Mouse (Mus musculus): ENCODE results near the gene Bsn. TPM values are rescaled to one million over a fixed set of nuclear protein-coding genes. Genes with fewer than 3 reads are reported as not detected.

Bsn gene
- polyA plus RNA-seq, 1 experiment from 2014 or later, result 17.9 TPM

DNA sequence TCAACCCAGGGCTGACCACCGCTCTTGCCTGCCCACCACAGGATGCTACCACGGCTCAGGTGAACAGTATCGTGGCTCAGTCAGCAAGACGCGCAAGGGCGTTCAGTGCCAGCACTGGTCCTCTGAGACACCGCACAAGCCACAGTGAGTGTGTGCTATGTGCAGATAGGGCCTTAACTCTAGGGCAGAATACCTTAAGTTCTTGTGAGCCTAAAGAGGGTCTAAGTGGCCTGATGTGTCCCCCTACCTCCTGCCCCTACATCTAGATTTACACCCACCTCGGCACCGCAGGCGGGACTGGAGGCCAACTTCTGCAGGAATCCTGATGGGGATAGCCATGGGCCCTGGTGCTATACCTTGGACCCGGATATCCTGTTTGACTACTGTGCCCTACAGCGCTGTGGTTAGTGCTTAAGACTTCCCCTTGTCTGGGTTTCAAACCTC lies 107.2 kb downstream of the Bsn start, which contains the start of gene Rnf123:
TSS of gene Rnf123 (minus strand) at position 359 of the 444 bp plus-strand sequence.
- 33% methylated on average over 12 of the region's 12 CpGs for WGBS
- no peak within 1 kb of the TSS for H3K4me3 ChIP-seq (ENCODE audit: low read depth, low read length)
- H3K4me1 ChIP-seq (ENCODE audit: control insufficient read depth, insufficient read depth, low read length), result peaks cover 7% of the 10 kb centered on the region
- no peaks in the 10 kb centered on the region for H3K9me3 ChIP-seq (ENCODE audit: control insufficient read depth, low read length)
- H3K27ac ChIP-seq (ENCODE audit: low read depth, low read length), result no peak within 1 kb of the TSS
- H3K36me3 ChIP-seq (ENCODE audit: control insufficient read depth, insufficient read depth, low read length), result peaks cover 30% of the 10 kb centered on the region
- H3K4me2 ChIP-seq (ENCODE audit: low read depth, low read length), result no peak within 1 kb of the TSS
- no peak for ATAC-seq (ENCODE audit: low read depth)
- H3K27me3 ChIP-seq (ENCODE audit: control insufficient read depth, insufficient read depth, low read length), result peaks cover 13% of the 10 kb centered on the region
- 0 out of 2 replicates have a peak within 1 kb of the TSS, but pooled peaks have one; percentile 16 for H3K9ac ChIP-seq (replicated peaks; ENCODE audit: low read depth, low read length)

GRCm38 (mm10) chr9:108082549-108082948 lies 107.6 kb downstream of the Bsn start:
- Histone ChIP-seq H3K9me3 (ENCODE audit: control insufficient read depth, low read length) (no peaks in the 10 kb centered on the region), H3K36me3 (ENCODE audit: control insufficient read depth, insufficient read depth, low read length) (peaks cover 25% of the 10 kb centered on the region), H3K4me2 (ENCODE audit: low read depth, low read length) (no peak overlapping the region), H3K27me3 (ENCODE audit: control insufficient read depth, insufficient read depth, low read length) (peaks cover 13% of the 10 kb centered on the region), H3K4me1 (ENCODE audit: control insufficient read depth, insufficient read depth, low read length) (peaks cover 7% of the 10 kb centered on the region), H3K27ac (ENCODE audit: low read depth, low read length) (no peak overlapping the region), H3K4me3 (ENCODE audit: low read depth, low read length) (no peak overlapping the region), H3K9ac (replicated peaks; ENCODE audit: low read depth, low read length) (0 out of 2 replicates have a peak overlapping the region, but pooled peaks have one; percentile 16)
- ATAC-seq (ENCODE audit: low read depth), result no peak
- 8% methylated on average over 19 of the region's 19 CpGs for WGBS

DNA sequence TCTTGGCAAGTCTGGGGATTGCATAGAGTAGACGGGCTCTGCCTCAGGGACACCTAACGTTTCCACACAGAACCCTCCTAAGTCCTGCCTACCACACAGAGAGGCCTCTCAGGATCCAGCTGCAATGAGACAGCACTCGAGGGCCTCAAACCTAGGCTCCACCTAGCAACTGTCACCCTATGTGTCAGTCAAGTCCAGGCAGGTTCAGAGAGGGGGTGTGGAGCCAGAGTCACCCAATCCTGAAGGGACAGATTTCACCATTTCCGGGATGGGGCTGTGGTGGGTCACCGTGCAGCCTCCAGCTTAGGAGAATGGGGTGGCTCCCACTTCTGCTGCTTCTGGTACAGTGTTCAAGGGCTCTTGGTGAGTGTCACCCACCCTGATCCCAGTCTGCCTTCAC lies 110.0 kb downstream of the Bsn start, which contains the start of gene Mst1:
TSS of gene Mst1 (plus strand) at position 269 of the 400 bp plus-strand sequence.
- H3K4me3 ChIP-seq (ENCODE audit: low read depth, low read length), result peak within 1 kb of the TSS; percentile 87
- WGBS, result 80% methylated on average over 5 of the region's 5 CpGs
- H3K36me3 ChIP-seq (ENCODE audit: control insufficient read depth, insufficient read depth, low read length), result peaks cover 6% of the 10 kb centered on the region; the same call in 1 of the 2 replicates
- peaks cover 7% of the 10 kb centered on the region for H3K4me1 ChIP-seq (ENCODE audit: control insufficient read depth, insufficient read depth, low read length)
- no peak within 1 kb of the TSS for H3K27ac ChIP-seq (ENCODE audit: low read depth, low read length)
- peaks cover 13% of the 10 kb centered on the region for H3K27me3 ChIP-seq (ENCODE audit: control insufficient read depth, insufficient read depth, low read length)
- no peak for ATAC-seq (ENCODE audit: low read depth)
- H3K9ac ChIP-seq (replicated peaks; ENCODE audit: low read depth, low read length), result peak within 1 kb of the TSS; percentile 89; the same call in 1 of the 2 replicates
- peak within 1 kb of the TSS; percentile 93 for H3K4me2 ChIP-seq (ENCODE audit: low read depth, low read length)
- H3K9me3 ChIP-seq (ENCODE audit: control insufficient read depth, low read length), result no peaks in the 10 kb centered on the region

GRCm38 (mm10) chr9:108073141-108073930 lies 116.8 kb downstream of the Bsn start:
- H3K36me3 ChIP-seq (ENCODE audit: control insufficient read depth, insufficient read depth, low read length), result peaks cover 7% of the 10 kb centered on the region; the same call in 1 of the 2 replicates
- H3K4me2 ChIP-seq (ENCODE audit: low read depth, low read length), result no peak overlapping the region
- no peaks in the 10 kb centered on the region for H3K9me3 ChIP-seq (ENCODE audit: control insufficient read depth, low read length)
- H3K27me3 ChIP-seq (ENCODE audit: control insufficient read depth, insufficient read depth, low read length), result no peaks in the 10 kb centered on the region
- ATAC-seq (ENCODE audit: low read depth), result no peak
- H3K4me3 ChIP-seq (ENCODE audit: low read depth, low read length), result no peak overlapping the region
- peaks cover 2% of the 10 kb centered on the region for H3K4me1 ChIP-seq (ENCODE audit: control insufficient read depth, insufficient read depth, low read length)
- no peak overlapping the region for H3K9ac ChIP-seq (replicated peaks; ENCODE audit: low read depth, low read length)
- H3K27ac ChIP-seq (ENCODE audit: low read depth, low read length), result no peak overlapping the region
- WGBS, result 70% methylated on average over 7 of the region's 7 CpGs

DNA sequence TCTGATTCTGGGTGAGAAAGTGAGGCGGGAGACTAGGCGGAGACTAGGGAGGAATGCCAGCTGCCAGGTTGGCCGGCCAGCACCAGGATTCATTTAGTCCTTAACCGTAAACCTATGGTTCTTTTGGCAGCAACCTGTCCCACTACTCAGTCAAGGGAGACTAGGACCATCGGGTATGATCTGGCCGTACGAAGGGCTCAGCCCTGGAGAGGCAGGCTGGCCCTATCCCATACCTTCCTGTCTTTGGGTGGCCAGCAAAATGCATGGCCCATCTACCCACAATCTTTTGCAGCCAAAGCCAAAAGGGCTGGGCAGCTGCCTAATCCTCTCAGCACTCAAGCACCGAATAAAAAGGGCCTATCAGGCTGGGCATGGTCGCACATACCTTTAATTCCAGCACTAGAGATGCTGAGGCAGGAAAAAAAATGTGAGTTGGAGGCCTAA lies 117.7 kb downstream of the Bsn start:
- ATAC-seq (ENCODE audit: low read depth), result no peak
- Histone ChIP-seq H3K4me1 (ENCODE audit: control insufficient read depth, insufficient read depth, low read length) (no peaks in the 10 kb centered on the region), H3K36me3 (ENCODE audit: control insufficient read depth, insufficient read depth, low read length) (peaks cover 7% of the 10 kb centered on the region; the same call in 1 of the 2 replicates), H3K27me3 (ENCODE audit: control insufficient read depth, insufficient read depth, low read length) (no peaks in the 10 kb centered on the region), H3K4me2 (ENCODE audit: low read depth, low read length) (no peak overlapping the region), H3K4me3 (ENCODE audit: low read depth, low read length) (no peak overlapping the region), H3K27ac (ENCODE audit: low read depth, low read length) (no peak overlapping the region), H3K9ac (replicated peaks; ENCODE audit: low read depth, low read length) (no peak overlapping the region), H3K9me3 (ENCODE audit: control insufficient read depth, low read length) (no peaks in the 10 kb centered on the region)
- 80% methylated on average over 9 of the region's 9 CpGs for WGBS

- H3K27ac ChIP-seq (ENCODE audit: low read depth, low read length), result no peak overlapping the region
- ATAC-seq (ENCODE audit: low read depth), result no peak
- no peak overlapping the region for H3K4me3 ChIP-seq (ENCODE audit: low read depth, low read length)
- H3K36me3 ChIP-seq (ENCODE audit: control insufficient read depth, insufficient read depth, low read length), result peaks cover 7% of the 10 kb centered on the region; the same call in 1 of the 2 replicates
- H3K9ac ChIP-seq (replicated peaks; ENCODE audit: low read depth, low read length), result no peak overlapping the region
- no peaks in the 10 kb centered on the region for H3K9me3 ChIP-seq (ENCODE audit: control insufficient read depth, low read length)
- no peaks in the 10 kb centered on the region for H3K27me3 ChIP-seq (ENCODE audit: control insufficient read depth, insufficient read depth, low read length)
- H3K4me1 ChIP-seq (ENCODE audit: control insufficient read depth, insufficient read depth, low read length), result no peaks in the 10 kb centered on the region
- no peak overlapping the region for H3K4me2 ChIP-seq (ENCODE audit: low read depth, low read length)
- WGBS, result 85% methylated on average over 4 of the region's 4 CpGs
Measured at GRCm38 (mm10) chr9:108071801-108072200, 118.4 kb downstream of the Bsn start.

- H3K27me3 ChIP-seq (ENCODE audit: control insufficient read depth, insufficient read depth, low read length), result no peaks in the 10 kb centered on the region
- ATAC-seq (ENCODE audit: low read depth), result no peak
- peaks cover 7% of the 10 kb centered on the region; the same call in 1 of the 2 replicates for H3K36me3 ChIP-seq (ENCODE audit: control insufficient read depth, insufficient read depth, low read length)
- no peak overlapping the region for H3K27ac ChIP-seq (ENCODE audit: low read depth, low read length)
- no peaks in the 10 kb centered on the region for H3K9me3 ChIP-seq (ENCODE audit: control insufficient read depth, low read length)
- no peaks in the 10 kb centered on the region for H3K4me1 ChIP-seq (ENCODE audit: control insufficient read depth, insufficient read depth, low read length)
- no peak overlapping the region for H3K9ac ChIP-seq (replicated peaks; ENCODE audit: low read depth, low read length)
- WGBS, result 90% methylated on average over 7 of the region's 7 CpGs
- no peak overlapping the region for H3K4me2 ChIP-seq (ENCODE audit: low read depth, low read length)
- no peak overlapping the region for H3K4me3 ChIP-seq (ENCODE audit: low read depth, low read length)
Measured at GRCm38 (mm10) chr9:108069529-108069928, 120.7 kb downstream of the Bsn start.

DNA sequence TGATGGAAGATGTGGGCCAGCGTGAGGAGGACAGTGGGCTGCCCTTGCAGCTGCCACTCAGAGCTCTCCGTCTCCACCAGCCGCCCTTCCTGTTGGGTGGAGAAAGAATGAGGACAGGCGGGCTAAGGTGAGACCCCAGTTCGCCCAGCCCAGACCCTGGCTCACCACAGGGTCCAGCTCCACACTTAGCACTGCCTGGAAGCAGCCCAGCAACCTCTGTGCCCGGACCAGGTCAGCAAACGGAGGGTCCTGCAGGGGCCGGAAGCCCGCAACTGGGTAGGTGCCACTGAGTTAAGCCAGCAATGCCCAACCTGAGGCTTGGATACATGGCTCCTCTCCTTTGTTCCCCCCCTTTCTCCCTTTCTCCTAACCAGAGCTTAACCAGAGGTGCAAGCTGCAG lies 121.2 kb downstream of the Bsn start:
- Histone ChIP-seq H3K4me2 (ENCODE audit: low read depth, low read length) (no peak overlapping the region), H3K9ac (replicated peaks; ENCODE audit: low read depth, low read length) (no peak overlapping the region), H3K36me3 (ENCODE audit: control insufficient read depth, insufficient read depth, low read length) (peaks cover 8% of the 10 kb centered on the region; the same call in 1 of the 2 replicates), H3K9me3 (ENCODE audit: control insufficient read depth, low read length) (no peaks in the 10 kb centered on the region), H3K4me1 (ENCODE audit: control insufficient read depth, insufficient read depth, low read length) (no peaks in the 10 kb centered on the region), H3K4me3 (ENCODE audit: low read depth, low read length) (no peak overlapping the region), H3K27ac (ENCODE audit: low read depth, low read length) (no peak overlapping the region), H3K27me3 (ENCODE audit: control insufficient read depth, insufficient read depth, low read length) (no peaks in the 10 kb centered on the region)
- no peak for ATAC-seq (ENCODE audit: low read depth)
- 90% methylated on average over 9 of the region's 9 CpGs for WGBS

- no peaks in the 10 kb centered on the region for H3K9me3 ChIP-seq (ENCODE audit: control insufficient read depth, low read length)
- H3K9ac ChIP-seq (replicated peaks; ENCODE audit: low read depth, low read length), result no peak overlapping the region
- WGBS, result 22% methylated on average over 8 of the region's 8 CpGs
- peak; percentile 35; the same call in 1 of the 2 replicates for ATAC-seq (ENCODE audit: low read depth)
- peaks cover 17% of the 10 kb centered on the region for H3K36me3 ChIP-seq (ENCODE audit: control insufficient read depth, insufficient read depth, low read length)
- H3K4me3 ChIP-seq (ENCODE audit: low read depth, low read length), result no peak overlapping the region
- no peak overlapping the region for H3K4me2 ChIP-seq (ENCODE audit: low read depth, low read length)
- no peaks in the 10 kb centered on the region for H3K4me1 ChIP-seq (ENCODE audit: control insufficient read depth, insufficient read depth, low read length)
- H3K27ac ChIP-seq (ENCODE audit: low read depth, low read length), result no peak overlapping the region
- no peaks in the 10 kb centered on the region for H3K27me3 ChIP-seq (ENCODE audit: control insufficient read depth, insufficient read depth, low read length)
Measured at GRCm38 (mm10) chr9:108067900-108068299, 122.3 kb downstream of the Bsn start.

Measured in neural tube, embryonic 14.5 days (tissue).